Mouse (Mus musculus): Measurements from ENCODE around the gene Emsy. TPM values are rescaled to one million over a fixed set of nuclear protein-coding genes. Genes with fewer than 3 reads are reported as not detected.

Gene Emsy
- total RNA-seq, 2 experiments from 2014 or later: 25.0 to 31.1 TPM

- no peak for DNase-seq (ENCODE audit: low spot score)
- intact Hi-C loops (cut with DNase I): no loop called here
These were observed 105.5 kb downstream of the Emsy start for GRCm38 (mm10) chr7:98551041-98551440.

GRCm38 (mm10) chr7:98550596-98550995 lies 106.0 kb downstream of the Emsy start:
- DNase-seq (ENCODE audit: low spot score): no peak
- intact Hi-C loops (cut with DNase I): no loop called here

- intact Hi-C loops (cut with DNase I): no loop called here
- DNase-seq (ENCODE audit: low spot score): no peak
These were observed 107.7 kb downstream of the Emsy start for GRCm38 (mm10) chr7:98548839-98549238.

- intact Hi-C loops (cut with DNase I): no loop called here
- DNase-seq (ENCODE audit: low spot score): no peak
These were observed 112.0 kb downstream of the Emsy start for GRCm38 (mm10) chr7:98544556-98544955.

- intact Hi-C loops (cut with DNase I): loop anchor here (2.0 kb wide), 1 partner anchor 53 kb away; no protein-coding TSS in a partner anchor
- DNase-seq (ENCODE audit: low spot score): no peak
These were observed 112.7 kb downstream of the Emsy start for GRCm38 (mm10) chr7:98543853-98544370.

- intact Hi-C loops (cut with DNase I): loop anchor here (2.0 kb wide), 1 partner anchor 52 kb away; no protein-coding TSS in a partner anchor
- DNase-seq (ENCODE audit: low spot score): peak; percentile 63
These were observed 113.8 kb downstream of the Emsy start for GRCm38 (mm10) chr7:98542731-98543142.

- DNase-seq (ENCODE audit: low spot score): no peak
- intact Hi-C loops (cut with DNase I): loop anchor here (2.0 kb wide), 1 partner anchor 51 kb away; no protein-coding TSS in a partner anchor
These were observed 114.3 kb downstream of the Emsy start for GRCm38 (mm10) chr7:98542267-98542666.

GRCm38 (mm10) chr7:98541564-98541963 lies 115.0 kb downstream of the Emsy start:
- intact Hi-C loops (cut with DNase I): no loop called here
- DNase-seq (ENCODE audit: low spot score): no peak

- DNase-seq (ENCODE audit: low spot score): no peak
- intact Hi-C loops (cut with DNase I): no loop called here
These were observed 115.7 kb downstream of the Emsy start for GRCm38 (mm10) chr7:98540879-98541278.

GRCm38 (mm10) chr7:98537967-98538573 lies 118.5 kb downstream of the Emsy start:
- intact Hi-C loops (cut with DNase I): no loop called here
- DNase-seq (ENCODE audit: low spot score): no peak

GRCm38 (mm10) chr7:98537210-98537966 lies 119.2 kb downstream of the Emsy start:
- intact Hi-C loops (cut with DNase I): no loop called here
- no peak for DNase-seq (ENCODE audit: low spot score)

Other genes starting within 250 kb of the Emsy start
- under 1 TPM in 1 of 2 experiments, not detected in 1; 0.08 TPM for gene Gucy2d, start 216.4 kb downstream of the Emsy start, total RNA-seq (2021)
- 10 to 100 TPM; 10.7 to 11.4 TPM for gene Lrrc32, start 167.5 kb downstream of the Emsy start, total RNA-seq (2021)
- 10 to 100 TPM; 70.0 to 76.2 TPM for gene Thap12, start 46.3 kb upstream of the Emsy start, total RNA-seq (2021)
- 1 to 10 TPM; 4.1 to 4.6 TPM for gene Wnt11, start 178.3 kb upstream of the Emsy start, total RNA-seq (2021)